Mouse (Mus musculus) Patski (cell line): ENCODE results near the gene Olfr705. TPM values are rescaled to one million over a fixed set of nuclear protein-coding genes. Genes with fewer than 3 reads are reported as not detected.
"Not testable (repeated sequence)": the region's sequence is repeated elsewhere in the genome, so short reads cannot be mapped to it uniquely, and the experiment has no call there.

Experiments
- ATAC-seq: fragments of 100-300 bp; one replicate; pipeline ENCODE4 v1.8.0; 2021
- CTCF ChIA-PET: fragments of 350-600 bp; sonication (Branson Sonifier 250); formaldehyde crosslinking; loops from one replicate; lab custom pipeline; 2022; ENCODE audit warnings: inconsistent platforms; lab: Charles Lee
- POLR2A ChIA-PET: fragments of 350-600 bp; sonication (Branson Sonifier 250); formaldehyde crosslinking; loops from one replicate; lab custom pipeline; 2022; ENCODE audit warnings: antibody characterized with exemption, inconsistent platforms; lab: Charles Lee
- DNase-seq: peaks from one replicate; pipeline ENCODE4 v3.0.0-alpha.2; 2011; ENCODE audit warnings: low read depth, low spot score
- H3K27me3 ChIP-seq: fragments of 371-371 bp; one replicate; pipeline ENCODE4 v1.5.1; 2021
- CTCF ChIP-seq: fragments of 100-300 bp; IDR thresholded peaks from one replicate; pipeline ENCODE4 v1.5.1; 2021
- in situ Hi-C: fragments of 300-500 bp; cut with MboI; formaldehyde crosslinking; loops from 3 replicates; pipeline ENCODE4 v1.11.1; 2018; ENCODE audit warnings: low pct_unique_long_range_greater_than_20kb, mixed read lengths
- polyA plus RNA-seq: library from polyadenylated mRNA; unstranded; gene quantifications from one replicate; pipeline ENCODE4 v1.2.3, GENCODE M21; 2021

The Olfr705 gene
- not detected for polyA plus RNA-seq

GRCm38 (mm10) chr7:106876791-106877190, at the start of gene Olfr705:
Gene Olfr705, minus strand, starts transcription at chr7:106876891.
- CTCF ChIA-PET = no interaction called here
- in situ Hi-C loops = no loop called here
- no peak for ATAC-seq
- no peaks in the 10 kb centered on the region for H3K27me3 ChIP-seq
- no peak for TF ChIP-seq CTCF
- no peak for DNase-seq
- POLR2A ChIA-PET = no interaction called here

- in situ Hi-C loops, CTCF ChIA-PET: not testable (repeated sequence)
Measured at GRCm38 (mm10) chr7:106920961-106921360, 44.3 kb upstream of the Olfr705 start.

GRCm38 (mm10) chr7:106907676-106908075, 31.0 kb upstream of the Olfr705 start, which contains the start of gene Olfr1532-ps1:
Gene Olfr1532-ps1, plus strand, starts transcription at chr7:106908001.
- no peaks in the 10 kb centered on the region for H3K27me3 ChIP-seq
- ATAC-seq = no peak
- no peak for DNase-seq
- in situ Hi-C loops = no loop called here
- ChIA-PET POLR2A (no interaction called here), CTCF (no interaction called here)
- TF ChIP-seq CTCF = no peak

More at GRCm38 (mm10) chr7:106920961-106921360, 44.3 kb upstream of the Olfr705 start:
- POLR2A ChIA-PET, ATAC-seq, DNase-seq, H3K27me3 ChIP-seq: not testable (repeated sequence)

- in situ Hi-C loops, H3K27me3 ChIP-seq, POLR2A ChIA-PET, DNase-seq, ATAC-seq, CTCF ChIA-PET: not testable (repeated sequence)
Measured at GRCm38 (mm10) chr7:106901141-106901540, 24.4 kb upstream of the Olfr705 start, which contains the start of gene Olfr707. Gene Olfr707, minus strand, starts transcription at chr7:106901241.

- ChIA-PET CTCF (no interaction called here), POLR2A (no interaction called here)
- DNase-seq = no peak
- H3K27me3 ChIP-seq = no peaks in the 10 kb centered on the region
- no peak for TF ChIP-seq CTCF
- no peak for ATAC-seq
- in situ Hi-C loops = no loop called here
Measured at GRCm38 (mm10) chr7:106888062-106888461, 11.4 kb upstream of the Olfr705 start, which contains the start of gene Olfr706. Gene Olfr706, minus strand, starts transcription at chr7:106888162.

GRCm38 (mm10) chr7:106862885-106863284, 13.8 kb downstream of the Olfr705 start, which contains the start of gene Olfr704:
Gene Olfr704, plus strand, starts transcription at chr7:106863185.
- CTCF ChIA-PET = no interaction called here
- DNase-seq (no peak), ATAC-seq (no peak)
- no peak for TF ChIP-seq CTCF
- POLR2A ChIA-PET = no interaction called here
- no peaks in the 10 kb centered on the region for H3K27me3 ChIP-seq
- in situ Hi-C loops = no loop called here

- in situ Hi-C loops = no loop called here
- no peak for TF ChIP-seq CTCF
- POLR2A ChIA-PET = no interaction called here
- CTCF ChIA-PET = no interaction called here
- H3K27me3 ChIP-seq = no peaks in the 10 kb centered on the region
- DNase-seq (no peak), ATAC-seq (no peak)
Measured at GRCm38 (mm10) chr7:106843060-106843459, 33.6 kb downstream of the Olfr705 start, which contains the start of gene Olfr703. Gene Olfr703, plus strand, starts transcription at chr7:106843360.

GRCm38 (mm10) chr7:106833793-106834192, 42.9 kb downstream of the Olfr705 start, which contains the start of gene Olfr702:
Gene Olfr702, minus strand, starts transcription at chr7:106833893.
- no peak for TF ChIP-seq CTCF
- ChIA-PET CTCF (no interaction called here), POLR2A (no interaction called here)
- H3K27me3 ChIP-seq = peaks cover 4% of the 10 kb centered on the region
- in situ Hi-C loops = no loop called here
- no peak for DNase-seq
- ATAC-seq = no peak

Other genes with a start within 250 kb of the Olfr705 start
- gene Olfr693, start 196.3 kb downstream of the Olfr705 start, polyA plus RNA-seq = not detected
- gene Olfr694, start 185.1 kb downstream of the Olfr705 start, polyA plus RNA-seq = not detected
- gene Olfr695, start 160.5 kb downstream of the Olfr705 start, polyA plus RNA-seq = not detected
- gene Olfr697, start 134.4 kb downstream of the Olfr705 start, polyA plus RNA-seq = not detected
- not detected for gene Olfr698, start 121.5 kb downstream of the Olfr705 start, polyA plus RNA-seq
- gene Olfr699, start 83.7 kb downstream of the Olfr705 start, polyA plus RNA-seq = not detected
- not detected for gene Olfr700, start 68.1 kb downstream of the Olfr705 start, polyA plus RNA-seq
- 0.04 TPM for gene Olfr701, start 62.8 kb downstream of the Olfr705 start, polyA plus RNA-seq
- gene Olfr702, start 43.0 kb downstream of the Olfr705 start, polyA plus RNA-seq = 0.05 TPM
- gene Olfr703, start 33.5 kb downstream of the Olfr705 start, polyA plus RNA-seq = not detected
- not detected for gene Olfr704, start 13.7 kb downstream of the Olfr705 start, polyA plus RNA-seq
- gene Olfr706, start 11.3 kb upstream of the Olfr705 start, polyA plus RNA-seq = not detected
- not detected for gene Olfr707, start 24.4 kb upstream of the Olfr705 start, polyA plus RNA-seq
- not detected for gene Olfr1532-ps1, start 31.1 kb upstream of the Olfr705 start, polyA plus RNA-seq
- not detected for gene Olfr709-ps1, start 55.3 kb upstream of the Olfr705 start, polyA plus RNA-seq
- not detected for gene Olfr710, start 71.4 kb upstream of the Olfr705 start, polyA plus RNA-seq
- gene Olfr6, start 87.0 kb upstream of the Olfr705 start, polyA plus RNA-seq = not detected
- not detected for gene Olfr711, start 98.6 kb upstream of the Olfr705 start, polyA plus RNA-seq
- gene Olfr2, start 129.2 kb upstream of the Olfr705 start, polyA plus RNA-seq = not detected
- gene Olfr713, start 154.3 kb upstream of the Olfr705 start, polyA plus RNA-seq = not detected
- not detected for gene Olfr714, start 194.1 kb upstream of the Olfr705 start, polyA plus RNA-seq
- gene Olfr17, start 216.3 kb upstream of the Olfr705 start, polyA plus RNA-seq = not detected
- gene Olfr715b, start 233.5 kb upstream of the Olfr705 start, polyA plus RNA-seq = not detected